Mouse (Mus musculus) kidney, adult 2 months (tissue): Measurements from ENCODE around the gene Casp14.

ENCODE experiments used
- CTCF ChIP-seq: fragments of 200-500 bp; conservative IDR thresholded peaks from 2 replicates; pipeline ENCODE4 v1.5.1; 2011; ENCODE audit warnings: low read depth, mild to moderate bottlenecking, control low read depth, low read length, moderate library complexity, mixed read lengths; ENCODE audit not compliant: insufficient read depth, insufficient read length
- POLR2A ChIP-seq: fragments of 200-500 bp; IDR thresholded peaks from one replicate; pipeline ENCODE4 v1.6.1; 2011; ENCODE audit warnings: low read depth, low read length, control low read depth

- TF ChIP-seq CTCF: peak; percentile 87
- no peak for TF ChIP-seq POLR2A
Measured at GRCm38 (mm10) chr10:78756021-78756420, 37.9 kb upstream of the Casp14 start.
